Mouse (Mus musculus): ENCODE measurements around the gene Krt10.

DNA sequence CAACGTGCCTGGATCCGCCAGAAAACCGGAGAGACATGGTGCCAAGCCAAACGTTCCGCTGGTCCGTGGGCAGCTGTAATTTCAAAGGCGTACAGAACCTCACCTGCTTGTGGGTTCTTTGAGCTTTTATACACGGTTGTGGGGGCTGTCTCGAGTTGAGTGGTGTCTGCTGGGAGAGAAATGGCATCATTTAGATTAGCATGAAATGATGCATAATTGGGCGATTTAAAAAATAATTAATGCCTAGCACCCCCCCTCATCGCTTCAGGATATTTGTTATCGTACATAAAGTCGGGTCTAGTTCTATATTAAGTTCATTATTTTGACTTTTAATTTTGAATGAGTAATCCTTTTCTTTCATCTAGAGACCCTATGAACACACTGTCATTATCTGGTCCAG is 14.4 kb downstream of the Krt10 start, which contains the start of gene Krt28:
- TF ChIP-seq CTCF (IDR thresholded peaks at IDR 0.05; ENCODE audit: borderline replicate concordance, insufficient read depth, low read length): no peak
- TF ChIP-seq POLR2A (IDR thresholded peaks at IDR 0.05; ENCODE audit: low read depth, low read length): no peak
